Mouse (Mus musculus): ENCODE measurements around the gene Atf6.

Gene Atf6

GRCm38 (mm10) chr1:170771437-170772003 lies 96.1 kb downstream of the Atf6 start:
- DNase-seq (ENCODE audit: low spot score), result no peak

- DNase-seq (ENCODE audit: low spot score), result no peak
Observed at GRCm38 (mm10) chr1:170770691-170771090, 96.9 kb downstream of the Atf6 start.

- no peak for DNase-seq (ENCODE audit: low spot score)
Observed at GRCm38 (mm10) chr1:170766997-170767396, 100.6 kb downstream of the Atf6 start.

GRCm38 (mm10) chr1:170764798-170765197 lies 102.8 kb downstream of the Atf6 start:
- no peak for DNase-seq (ENCODE audit: low spot score)

- DNase-seq (ENCODE audit: low spot score), result no peak
Observed at GRCm38 (mm10) chr1:170761634-170762033, 105.9 kb downstream of the Atf6 start.

GRCm38 (mm10) chr1:170753597-170753996 lies 114.0 kb downstream of the Atf6 start:
- DNase-seq (ENCODE audit: low spot score), result no peak

- DNase-seq (ENCODE audit: low spot score), result no peak
Observed at GRCm38 (mm10) chr1:170751797-170752196, 115.8 kb downstream of the Atf6 start.

- no peak for DNase-seq (ENCODE audit: low spot score)
Observed at GRCm38 (mm10) chr1:170746523-170746922, 121.0 kb downstream of the Atf6 start.

GRCm38 (mm10) chr1:170741497-170742246 lies 125.9 kb downstream of the Atf6 start:
- DNase-seq (ENCODE audit: low spot score), result no peak

- no peak for DNase-seq (ENCODE audit: low spot score)
Observed at GRCm38 (mm10) chr1:170734866-170735265, 132.7 kb downstream of the Atf6 start.

- no peak for DNase-seq (ENCODE audit: low spot score)
Observed at GRCm38 (mm10) chr1:170732596-170732890, 135.0 kb downstream of the Atf6 start.

GRCm38 (mm10) chr1:170731865-170732595 lies 135.5 kb downstream of the Atf6 start:
- DNase-seq (ENCODE audit: low spot score), result no peak

GRCm38 (mm10) chr1:170729267-170729962 lies 138.2 kb downstream of the Atf6 start:
- no peak for DNase-seq (ENCODE audit: low spot score)

GRCm38 (mm10) chr1:170728524-170728923 lies 139.0 kb downstream of the Atf6 start:
- DNase-seq (ENCODE audit: low spot score), result no peak

GRCm38 (mm10) chr1:170721560-170721959 lies 146.0 kb downstream of the Atf6 start:
- DNase-seq (ENCODE audit: low spot score), result no peak

- no peak for DNase-seq (ENCODE audit: low spot score)
Observed at GRCm38 (mm10) chr1:170718133-170718810, 149.3 kb downstream of the Atf6 start.

- DNase-seq (ENCODE audit: low spot score), result no peak
Observed at GRCm38 (mm10) chr1:170717241-170717828, 150.2 kb downstream of the Atf6 start.

- DNase-seq (ENCODE audit: low spot score), result no peak
Observed at GRCm38 (mm10) chr1:170711731-170712130, 155.8 kb downstream of the Atf6 start.

- no peak for DNase-seq (ENCODE audit: low spot score)
Observed at GRCm38 (mm10) chr1:170709969-170710368, 157.6 kb downstream of the Atf6 start.

GRCm38 (mm10) chr1:170709481-170709880 lies 158.1 kb downstream of the Atf6 start:
- no peak for DNase-seq (ENCODE audit: low spot score)

- no peak for DNase-seq (ENCODE audit: low spot score)
Observed at GRCm38 (mm10) chr1:170709034-170709433, 158.5 kb downstream of the Atf6 start.

GRCm38 (mm10) chr1:170706046-170706445 lies 161.5 kb downstream of the Atf6 start:
- DNase-seq (ENCODE audit: low spot score), result no peak
